Mouse (Mus musculus): ENCODE data around the gene Dpep2nb. TPM values are rescaled to one million over a fixed set of nuclear protein-coding genes. Genes with fewer than 3 reads are reported as not detected.

Gene Dpep2nb
- polyA plus RNA-seq, 1 experiment from 2014 or later, result not detected

- ATAC-seq (ENCODE audit: low FRiP score, low read depth), result no peak
- Histone ChIP-seq H3K4me2 (no peak overlapping the region), H3K27ac (replicated peaks) (no peak overlapping the region)
Measured at GRCm38 (mm10) chr8:105956556-105956955, 49.2 kb downstream of the Dpep2nb start.

GRCm38 (mm10) chr8:105951057-105951659, 54.6 kb downstream of the Dpep2nb start:
- no peaks in the 10 kb centered on the region for H3K9me3 ChIP-seq
- 54% methylated on average over 7 of the region's 7 CpGs for WGBS
- peak; percentile 89 for ATAC-seq (ENCODE audit: low FRiP score, low read depth)
- H3K9ac ChIP-seq, result no peak overlapping the region
- H3K4me1 ChIP-seq (replicated peaks), result peaks cover 8% of the 10 kb centered on the region
- peak overlapping the region; percentile 79 for H3K27ac ChIP-seq (replicated peaks)
- H3K36me3 ChIP-seq, result no peaks in the 10 kb centered on the region
- H3K27me3 ChIP-seq, result no peaks in the 10 kb centered on the region
- H3K4me3 ChIP-seq, result no peak overlapping the region
- 0 out of 2 replicates have a peak overlapping the region, but pooled peaks have one; percentile 4 for H3K4me2 ChIP-seq

More at GRCm38 (mm10) chr8:105956556-105956955, 49.2 kb downstream of the Dpep2nb start:
- no peaks in the 10 kb centered on the region for H3K36me3 ChIP-seq
- no peaks in the 10 kb centered on the region for H3K27me3 ChIP-seq
- H3K9ac ChIP-seq, result no peak overlapping the region
- 0 out of 2 replicates have a peak, but pooled peaks cover 4% of the 10 kb centered on the region for H3K4me1 ChIP-seq (replicated peaks)
- H3K4me3 ChIP-seq, result no peak overlapping the region
- 90% methylated on average over 4 of the region's 4 CpGs for WGBS
- no peaks in the 10 kb centered on the region for H3K9me3 ChIP-seq

- H3K9me3 ChIP-seq, result no peaks in the 10 kb centered on the region
- H3K27me3 ChIP-seq, result no peaks in the 10 kb centered on the region
- H3K4me3 ChIP-seq, result no peak overlapping the region
- ATAC-seq (ENCODE audit: low FRiP score, low read depth), result peak; percentile 57; the same call in 1 of the 2 replicates
- peak overlapping the region; percentile 46; the same call in 1 of the 2 replicates for H3K27ac ChIP-seq (replicated peaks)
- no peak overlapping the region for H3K9ac ChIP-seq
- H3K36me3 ChIP-seq, result no peaks in the 10 kb centered on the region
- H3K4me1 ChIP-seq (replicated peaks), result peaks cover 8% of the 10 kb centered on the region
- no peak overlapping the region for H3K4me2 ChIP-seq
- 48% methylated on average over 10 of the region's 10 CpGs for WGBS
Measured at GRCm38 (mm10) chr8:105949350-105949749, 56.4 kb downstream of the Dpep2nb start.

Small RNAs within 50 kb of the gene (microRNA-seq; reads per million reads assigned to microRNA genes)
- not detected for gene Mir7074

Other genes with a start within 250 kb of the Dpep2nb start
- gene Gfod2, start 247.3 kb downstream of the Dpep2nb start, polyA plus RNA-seq (2015; fragmentation: Nextera tagmentation; extraction: Ambion mirVana), result 81.2 and 88.3 TPM in 2 replicates
- 10.7 and 11.7 TPM in 2 replicates for gene Ranbp10, start 178.6 kb downstream of the Dpep2nb start, polyA plus RNA-seq (2015; fragmentation: Nextera tagmentation; extraction: Ambion mirVana)
- 0.62 and 1.1 TPM in 2 replicates for gene Tsnaxip1, start 178.2 kb downstream of the Dpep2nb start, polyA plus RNA-seq (2015; fragmentation: Nextera tagmentation; extraction: Ambion mirVana)
- gene Cenpt, start 152.7 kb downstream of the Dpep2nb start, polyA plus RNA-seq (2015; fragmentation: Nextera tagmentation; extraction: Ambion mirVana), result 52.2 and 56.9 TPM in 2 replicates
- gene Thap11, start 150.8 kb downstream of the Dpep2nb start, polyA plus RNA-seq (2015; fragmentation: Nextera tagmentation; extraction: Ambion mirVana), result 54.9 and 56.3 TPM in 2 replicates
- gene Nutf2, start 145.4 kb downstream of the Dpep2nb start, polyA plus RNA-seq (2015; fragmentation: Nextera tagmentation; extraction: Ambion mirVana), result 150 and 157 TPM in 2 replicates
- gene Edc4, start 125.1 kb downstream of the Dpep2nb start, polyA plus RNA-seq (2015; fragmentation: Nextera tagmentation; extraction: Ambion mirVana), result 50.1 and 52.2 TPM in 2 replicates
- 0.45 and 0.49 TPM in 2 replicates for gene Nrn1l, start 112.4 kb downstream of the Dpep2nb start, polyA plus RNA-seq (2015; fragmentation: Nextera tagmentation; extraction: Ambion mirVana)
- 11.0 and 11.8 TPM in 2 replicates for gene Pskh1, start 105.5 kb downstream of the Dpep2nb start, polyA plus RNA-seq (2015; fragmentation: Nextera tagmentation; extraction: Ambion mirVana)
- gene Ctrl, start 72.1 kb downstream of the Dpep2nb start, polyA plus RNA-seq (2015; fragmentation: Nextera tagmentation; extraction: Ambion mirVana), result 3.4 and 4.7 TPM in 2 replicates
- 74.7 and 75.2 TPM in 2 replicates for gene Psmb10, start 67.5 kb downstream of the Dpep2nb start, polyA plus RNA-seq (2015; fragmentation: Nextera tagmentation; extraction: Ambion mirVana)
- 4.5 and 5.0 TPM in 2 replicates for gene Lcat, start 62.6 kb downstream of the Dpep2nb start, polyA plus RNA-seq (2015; fragmentation: Nextera tagmentation; extraction: Ambion mirVana)
- 11.9 and 12.9 TPM in 2 replicates for gene Slc12a4, start 39.9 kb downstream of the Dpep2nb start, polyA plus RNA-seq (2015; fragmentation: Nextera tagmentation; extraction: Ambion mirVana)
- gene Dpep3, start 26.5 kb downstream of the Dpep2nb start, polyA plus RNA-seq (2015; fragmentation: Nextera tagmentation; extraction: Ambion mirVana), result not detected in 2 replicates
- 27.2 and 29.6 TPM in 2 replicates for gene Dus2, start 14.6 kb downstream of the Dpep2nb start, polyA plus RNA-seq (2015; fragmentation: Nextera tagmentation; extraction: Ambion mirVana)
- gene Ddx28, start 5.9 kb upstream of the Dpep2nb start, polyA plus RNA-seq (2015; fragmentation: Nextera tagmentation; extraction: Ambion mirVana), result 20.0 and 20.9 TPM in 2 replicates
- 3.0 and 3.7 TPM in 2 replicates for gene Nfatc3, start 52.9 kb upstream of the Dpep2nb start, polyA plus RNA-seq (2015; fragmentation: Nextera tagmentation; extraction: Ambion mirVana)
- 0.17 and 0.21 TPM in 2 replicates for gene Esrp2, start 131.0 kb upstream of the Dpep2nb start, polyA plus RNA-seq (2015; fragmentation: Nextera tagmentation; extraction: Ambion mirVana)
- gene Pla2g15, start 144.4 kb upstream of the Dpep2nb start, polyA plus RNA-seq (2015; fragmentation: Nextera tagmentation; extraction: Ambion mirVana), result 23.8 and 24.0 TPM in 2 replicates
- gene Slc7a6, start 162.9 kb upstream of the Dpep2nb start, polyA plus RNA-seq (2015; fragmentation: Nextera tagmentation; extraction: Ambion mirVana), result 57.7 and 61.0 TPM in 2 replicates
- gene Slc7a6os, start 205.0 kb upstream of the Dpep2nb start, polyA plus RNA-seq (2015; fragmentation: Nextera tagmentation; extraction: Ambion mirVana), result 31.5 and 34.2 TPM in 2 replicates
- 59.5 and 59.9 TPM in 2 replicates for gene Prmt7, start 205.0 kb upstream of the Dpep2nb start, polyA plus RNA-seq (2015; fragmentation: Nextera tagmentation; extraction: Ambion mirVana)